Mouse (Mus musculus) left cerebral cortex, adult 6 months (tissue): ENCODE results near the gene Gpr108. TPM values are rescaled to one million over a fixed set of nuclear protein-coding genes. Genes with fewer than 3 reads are reported as not detected.

ENCODE experiments used
- long read RNA-seq, 2 experiments: library from polyadenylated mRNA; unstranded; transcript quantifications; one replicate each; pipeline ENCODE4 v2.0.0; 2019 to 2020
- polyA plus RNA-seq: library from polyadenylated mRNA; unstranded; fragments of <200 nt; fragmentation: Nextera tagmentation; gene quantifications from 2 replicates; pipeline ENCODE4 v1.2.3, GENCODE M21; 2021

Gpr108 gene
- 23.5 TPM in 2 replicates for polyA plus RNA-seq
- long read RNA-seq, experiment 1, transcript Gpr108-204 (17 exons, 2,405 nt): major isoform, 75 of 156 reads
- long read RNA-seq, experiment 1, transcript Gpr108-201 (17 exons, 2,064 nt): minor isoform, 54 of 156 reads
- long read RNA-seq, experiment 1, partial matches to known transcripts: 7 of 156 reads
- long read RNA-seq, experiment 1, other reads (novel, unspliced or antisense): 20 of 156 reads
- long read RNA-seq, experiment 2, transcript Gpr108-204 (17 exons, 2,405 nt): major isoform, 11 of 29 reads
- long read RNA-seq, experiment 2, transcript Gpr108-201 (17 exons, 2,064 nt): minor isoform, 9 of 29 reads
- long read RNA-seq, experiment 2, partial matches to known transcripts: 7 of 29 reads
- long read RNA-seq, experiment 2, other reads (novel, unspliced or antisense): 2 of 29 reads

GRCm38 (mm10) chr17:57248201-57248699 lies at the start of gene Gpr108:
Gpr108 (minus strand) TSS chr17:57248446.

GRCm38 (mm10) chr17:57278943-57279590 lies 30.8 kb upstream of the Gpr108 start, which contains the start of gene Vav1:
Vav1 (plus strand) TSS chr17:57279100.

GRCm38 (mm10) chr17:57249186-57250181 lies 1.2 kb upstream of the Gpr108 start, which contains the start of gene Trip10:
Trip10 (plus strand) TSS chr17:57249455.

GRCm38 (mm10) chr17:57228014-57228413 lies 20.2 kb downstream of the Gpr108 start, which contains the start of gene C3:
C3 (minus strand) TSS chr17:57228136.

GRCm38 (mm10) chr17:57194041-57194507 lies 54.2 kb downstream of the Gpr108 start, which contains the start of gene Tnfsf14:
Tnfsf14 (minus strand) TSS chr17:57194177.

Other genes starting within 250 kb of the Gpr108 start
- gene Pspn, start 248.4 kb downstream of the Gpr108 start, polyA plus RNA-seq: not detected in 2 replicates
- gene Gtf2f1, start 237.2 kb downstream of the Gpr108 start, polyA plus RNA-seq: 63.0 and 79.7 TPM in 2 replicates
- gene Gm17949, start 237.0 kb downstream of the Gpr108 start, polyA plus RNA-seq: not detected in 2 replicates
- 3.1 and 6.7 TPM in 2 replicates for gene Khsrp, start 216.9 kb downstream of the Gpr108 start, polyA plus RNA-seq
- gene Slc25a41, start 206.8 kb downstream of the Gpr108 start, polyA plus RNA-seq: not detected in 2 replicates
- 1.4 and 1.5 TPM in 2 replicates for gene Crb3, start 189.3 kb downstream of the Gpr108 start, polyA plus RNA-seq
- gene Slc25a23, start 188.6 kb downstream of the Gpr108 start, polyA plus RNA-seq: 31.3 and 177 TPM in 2 replicates
- gene Dennd1c, start 169.9 kb downstream of the Gpr108 start, polyA plus RNA-seq: 0.29 and 0.58 TPM in 2 replicates
- 603 and 657 TPM in 2 replicates for gene Tubb4a, start 160.7 kb downstream of the Gpr108 start, polyA plus RNA-seq
- gene Tnfsf9, start 143.1 kb downstream of the Gpr108 start, polyA plus RNA-seq: 0.77 and 0.92 TPM in 2 replicates
- 0.33 and 0.42 TPM in 2 replicates for gene Cd70, start 98.7 kb downstream of the Gpr108 start, polyA plus RNA-seq
- gene Tnfsf14, start 54.3 kb downstream of the Gpr108 start, polyA plus RNA-seq: not detected in 2 replicates
- gene C3, start 20.3 kb downstream of the Gpr108 start, polyA plus RNA-seq: 0.19 and 0.49 TPM in 2 replicates
- gene Trip10, start 1.0 kb upstream of the Gpr108 start, polyA plus RNA-seq: 3.4 and 3.6 TPM in 2 replicates
- gene Vav1, start 30.7 kb upstream of the Gpr108 start, polyA plus RNA-seq: 1.8 TPM in 2 replicates
- gene Adgre1, start 110.2 kb upstream of the Gpr108 start, polyA plus RNA-seq: 4.5 and 5.6 TPM in 2 replicates